Mouse (Mus musculus) Muller cell, postnatal 12 days (primary cell): ENCODE measurements around the gene Gm5431.
"Not testable (repeated sequence)": the region's sequence is repeated elsewhere in the genome, so short reads cannot be mapped to it uniquely, and the experiment has no call there.

Source experiments
- DNase-seq: peaks from one replicate; pipeline ENCODE4 v3.0.0-alpha.2; 2015; ENCODE audit errors: inconsistent ontology term

Gene Gm5431

GRCm38 (mm10) chr11:48871201-48871772, 30.7 kb downstream of the Gm5431 start, which contains the start of gene Irgm1:
TSS of gene Irgm1 (minus strand) at chr11:48871683.
- peak; percentile 93 for DNase-seq

- peak; percentile 26 for DNase-seq
These were observed 31.2 kb downstream of the Gm5431 start for GRCm38 (mm10) chr11:48870781-48871180.

DNA sequence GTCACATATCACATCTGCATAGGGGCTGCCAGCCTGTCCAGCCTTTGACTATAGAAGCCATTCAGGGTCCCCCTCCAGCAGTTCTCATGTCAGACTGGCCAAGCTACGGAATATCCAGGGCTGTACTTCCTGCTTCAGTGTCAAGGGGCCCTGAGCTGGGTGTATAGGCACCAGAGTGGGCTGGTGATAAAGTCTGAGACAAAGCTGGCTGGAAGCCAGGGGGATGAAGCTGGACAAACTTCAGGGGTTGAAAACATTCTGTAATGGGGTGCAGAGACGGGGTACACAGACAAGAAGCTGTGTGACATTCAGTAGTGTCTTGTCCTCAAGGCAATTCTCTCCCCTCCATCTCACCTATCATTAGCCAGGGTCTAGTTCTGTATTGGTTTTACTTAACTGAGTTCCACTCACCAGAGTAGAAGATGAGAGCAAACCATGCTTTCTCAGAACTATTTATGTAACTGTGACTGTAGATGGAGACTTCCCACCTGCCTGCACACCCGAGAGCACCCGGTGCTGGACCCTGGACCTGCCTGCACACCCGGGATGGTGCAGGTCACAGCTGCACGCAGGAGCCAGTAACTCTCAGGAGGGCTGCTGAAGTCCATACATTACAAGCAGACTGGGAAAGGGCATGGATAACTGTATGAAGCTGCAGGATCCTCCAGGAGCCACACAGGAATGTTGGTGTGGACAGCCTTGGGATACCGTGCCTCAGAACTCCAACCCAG, 32.5 kb downstream of the Gm5431 start:
- peak; percentile 11 for DNase-seq

- no peak for DNase-seq
These were observed 35.5 kb downstream of the Gm5431 start for GRCm38 (mm10) chr11:48866481-48866880.

GRCm38 (mm10) chr11:48863808-48864207, 38.2 kb downstream of the Gm5431 start:
- no peak for DNase-seq

GRCm38 (mm10) chr11:48862784-48863319, 39.2 kb downstream of the Gm5431 start:
- no peak for DNase-seq

DNA sequence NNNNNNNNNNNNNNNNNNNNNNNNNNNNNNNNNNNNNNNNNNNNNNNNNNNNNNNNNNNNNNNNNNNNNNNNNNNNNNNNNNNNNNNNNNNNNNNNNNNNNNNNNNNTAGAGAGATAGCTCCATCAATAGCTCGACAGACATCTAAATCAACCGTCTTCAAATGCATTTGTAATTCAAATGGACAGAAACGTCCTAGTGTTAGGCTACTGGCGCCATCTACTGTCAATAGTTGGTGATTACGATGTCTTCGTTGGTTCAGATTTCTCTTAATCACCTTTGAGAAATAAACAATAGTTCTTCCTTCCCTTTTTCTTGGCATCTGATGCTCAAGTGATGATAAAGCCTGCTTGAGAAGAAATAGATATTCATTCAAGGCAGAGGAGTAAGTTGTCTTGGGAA, 43.0 kb downstream of the Gm5431 start:
- DNase-seq: peak; percentile 46

DNA sequence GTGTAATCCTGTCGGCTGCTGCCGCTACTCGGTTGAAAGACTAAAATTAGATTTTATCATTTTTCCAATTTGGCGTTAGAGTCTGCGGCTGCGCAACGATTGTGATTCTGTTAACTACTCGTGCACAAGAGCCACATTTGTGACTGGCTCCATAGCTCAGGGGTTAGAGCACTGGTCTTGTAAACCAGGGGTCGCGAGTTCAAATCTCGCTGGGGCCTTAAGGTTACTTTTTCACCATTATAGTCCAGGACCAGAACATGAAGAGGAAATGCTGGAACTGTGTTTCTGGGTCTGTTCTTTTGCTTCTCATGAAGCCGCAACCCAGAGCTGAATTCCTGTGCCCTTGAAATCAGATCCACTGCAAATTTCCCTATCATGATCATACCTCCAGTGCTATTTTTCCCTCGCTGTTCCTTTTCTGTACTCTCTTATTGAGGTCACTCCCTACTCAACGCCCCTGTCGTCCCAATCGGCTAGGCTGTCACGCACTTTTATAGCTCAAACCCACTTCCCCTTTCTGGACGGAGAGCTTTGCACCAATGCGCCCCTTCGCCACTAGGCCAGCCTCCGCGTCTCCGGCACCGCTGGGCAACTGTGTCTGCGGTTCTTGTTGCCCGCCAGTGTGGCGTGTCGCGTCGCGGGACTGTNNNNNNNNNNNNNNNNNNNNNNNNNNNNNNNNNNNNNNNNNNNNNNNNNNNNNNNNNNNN, 48.4 kb downstream of the Gm5431 start:
- peak; percentile 92 for DNase-seq

GRCm38 (mm10) chr11:48852624-48853473, 49.2 kb downstream of the Gm5431 start:
- no peak for DNase-seq

DNA sequence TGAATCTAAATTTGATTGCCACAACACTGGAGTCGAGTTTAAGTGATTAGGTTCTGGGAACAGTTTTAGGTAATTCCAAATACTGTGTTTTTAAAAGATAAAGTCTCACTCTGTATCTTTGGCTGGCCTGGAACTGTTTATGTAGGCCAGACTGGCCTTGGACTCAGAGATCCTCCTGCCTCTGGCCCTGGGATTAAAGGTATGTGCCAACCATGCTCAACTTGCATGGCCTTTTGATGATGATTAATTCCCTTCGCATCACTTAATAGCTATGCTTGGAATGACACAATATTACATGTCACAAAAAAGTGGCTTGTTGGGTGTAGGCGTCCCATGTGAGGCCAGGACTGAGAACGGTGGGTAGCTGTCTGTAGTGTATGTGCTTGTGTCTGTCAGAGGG, 49.8 kb downstream of the Gm5431 start:
- DNase-seq: peak; percentile 48

GRCm38 (mm10) chr11:48851270-48851995, 50.6 kb downstream of the Gm5431 start:
- no peak for DNase-seq

GRCm38 (mm10) chr11:48850240-48850639, 51.8 kb downstream of the Gm5431 start:
- DNase-seq: no peak

DNA sequence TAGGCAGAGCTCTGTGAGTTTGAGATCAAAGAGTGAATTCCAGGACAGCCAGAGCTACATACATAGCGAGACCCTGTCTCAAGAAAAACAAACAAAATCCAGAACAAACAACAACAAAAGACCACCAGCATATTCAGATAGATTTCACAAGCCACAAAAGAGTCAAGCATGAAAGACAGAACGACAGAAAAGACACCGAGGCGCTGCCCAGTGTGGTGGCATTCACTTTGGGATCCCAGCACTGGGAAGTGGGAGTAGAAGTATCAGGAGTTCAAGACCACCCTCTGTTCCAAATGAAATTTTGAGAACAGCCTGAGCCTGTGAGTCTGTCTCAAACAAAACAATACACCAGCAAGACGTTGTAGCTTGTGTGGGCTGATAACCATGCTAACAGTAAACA, 55.1 kb downstream of the Gm5431 start:
- no peak for DNase-seq

- not testable (repeated sequence) for DNase-seq
These were observed 55.7 kb downstream of the Gm5431 start for GRCm38 (mm10) chr11:48846362-48846761.

DNA sequence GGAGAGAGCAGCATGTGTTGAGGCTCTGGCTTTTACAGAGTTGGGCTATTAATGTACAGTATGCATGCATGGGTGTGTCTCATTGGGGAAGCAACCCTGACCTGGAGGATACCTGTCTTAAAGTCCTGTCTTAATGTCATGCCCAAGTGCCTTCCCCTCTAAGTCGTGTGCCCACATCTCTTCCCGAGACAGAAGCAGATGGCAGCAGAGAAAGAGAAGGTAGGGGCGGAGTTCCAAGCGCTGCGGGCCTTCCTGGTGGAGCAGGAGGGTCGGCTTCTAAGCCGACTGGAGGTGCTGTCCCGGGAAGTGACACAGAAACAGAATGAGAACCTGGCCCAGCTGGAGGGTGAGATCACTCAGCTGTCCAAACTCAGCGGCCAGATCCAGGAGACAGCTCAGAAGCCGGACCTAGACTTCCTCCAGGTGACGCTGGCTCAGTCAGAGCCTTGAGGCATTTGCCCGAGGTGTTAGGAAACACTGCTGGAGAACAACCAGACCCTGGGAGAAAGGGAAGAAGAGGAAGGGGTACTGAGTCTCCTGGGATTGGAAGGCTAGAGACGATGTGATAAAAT, 56.7 kb downstream of the Gm5431 start:
- DNase-seq: no peak

DNA sequence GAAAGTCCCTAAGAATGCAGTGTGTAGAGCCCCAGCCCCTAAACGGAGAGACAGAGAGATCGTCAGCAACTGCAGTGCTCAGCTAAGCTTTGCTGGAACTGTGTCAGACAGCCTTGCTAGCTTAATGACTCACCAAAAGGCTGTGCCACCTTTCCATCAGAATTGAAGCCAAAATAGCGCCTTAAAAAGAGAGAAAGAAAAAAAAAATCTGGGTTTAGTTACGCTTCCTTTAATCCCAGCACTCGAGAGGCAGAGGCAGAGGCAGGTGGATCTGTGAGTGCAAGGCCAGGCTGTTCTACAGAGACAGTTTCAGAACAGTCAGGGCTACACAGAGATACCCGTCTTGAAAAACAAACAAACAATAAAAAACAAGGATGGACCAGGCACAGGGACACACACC, 57.7 kb downstream of the Gm5431 start:
- DNase-seq: peak; percentile 17

DNA sequence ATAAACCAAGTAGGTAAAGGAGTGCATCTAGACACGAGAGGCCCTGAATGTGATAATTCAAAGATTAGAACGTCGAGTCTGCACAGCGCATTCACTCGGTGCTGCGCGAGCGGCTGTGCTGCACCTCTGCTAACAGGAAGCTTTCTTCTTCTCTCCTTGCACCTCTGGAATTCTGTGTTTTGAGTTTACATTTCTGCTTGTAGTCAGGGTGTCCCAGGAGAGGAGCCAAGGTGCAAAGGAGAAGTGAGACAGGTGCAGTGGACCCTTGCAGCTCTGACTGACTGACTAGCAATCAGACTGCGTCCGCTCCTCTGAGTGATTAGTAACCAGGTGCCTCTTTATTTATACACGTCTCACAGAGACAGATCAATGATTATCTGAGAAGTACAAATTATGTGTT, 58.8 kb downstream of the Gm5431 start:
- no peak for DNase-seq

- DNase-seq: no peak
These were observed 59.6 kb downstream of the Gm5431 start for GRCm38 (mm10) chr11:48842378-48842792.

DNA sequence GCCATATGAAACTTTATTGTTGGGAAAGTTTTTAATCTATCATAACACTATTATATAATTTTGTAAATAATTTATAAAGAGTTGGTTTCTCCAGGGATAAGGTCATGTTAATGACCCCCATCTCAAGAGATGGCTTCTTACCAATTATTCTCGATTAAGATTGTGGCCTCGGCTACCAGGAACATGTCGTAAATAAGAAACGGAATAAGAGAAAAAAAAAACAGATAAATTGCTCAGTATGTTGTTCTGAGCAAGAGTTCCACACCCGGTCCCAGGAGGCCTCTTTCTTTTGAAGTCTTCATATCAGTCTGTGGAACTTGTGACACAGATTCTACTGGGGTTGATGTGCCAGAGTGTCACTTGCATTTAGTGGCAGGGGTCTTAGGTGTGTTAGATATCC, 60.8 kb downstream of the Gm5431 start:
- DNase-seq: no peak

- no peak for DNase-seq
These were observed 61.2 kb downstream of the Gm5431 start for GRCm38 (mm10) chr11:48840805-48841204.
